Mouse (Mus musculus) MN1 (cell line): ENCODE data around the gene Nup214.

Experiments used
- DNase-seq: peaks from one replicate; pipeline ENCODE4 v3.0.0-alpha.2; 2016; ENCODE audit warnings: low spot score

The Nup214 gene

GRCm38 (mm10) chr2:32074404-32074803 lies 100.2 kb downstream of the Nup214 start:
- peak; percentile 21 for DNase-seq

DNA sequence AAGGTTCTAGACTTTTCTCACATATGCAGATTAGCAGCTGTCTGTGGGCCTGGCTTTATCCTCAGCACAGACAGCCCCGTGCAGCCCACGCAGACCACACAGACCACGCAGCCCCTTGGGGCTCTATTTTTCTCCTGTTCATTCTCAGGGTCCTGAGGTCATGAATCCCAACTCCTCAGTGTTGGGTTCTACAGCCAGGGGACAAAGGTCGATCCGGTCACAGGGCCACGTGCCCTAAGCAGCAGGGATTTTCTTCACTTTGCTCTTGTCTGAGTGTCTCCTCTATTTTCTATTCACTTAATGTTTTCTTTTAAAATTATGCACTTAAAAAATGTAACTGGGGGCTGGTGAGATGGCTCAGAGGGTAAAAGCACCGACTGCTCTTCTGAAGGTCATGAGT lies 101.1 kb downstream of the Nup214 start:
- no peak for DNase-seq

DNA sequence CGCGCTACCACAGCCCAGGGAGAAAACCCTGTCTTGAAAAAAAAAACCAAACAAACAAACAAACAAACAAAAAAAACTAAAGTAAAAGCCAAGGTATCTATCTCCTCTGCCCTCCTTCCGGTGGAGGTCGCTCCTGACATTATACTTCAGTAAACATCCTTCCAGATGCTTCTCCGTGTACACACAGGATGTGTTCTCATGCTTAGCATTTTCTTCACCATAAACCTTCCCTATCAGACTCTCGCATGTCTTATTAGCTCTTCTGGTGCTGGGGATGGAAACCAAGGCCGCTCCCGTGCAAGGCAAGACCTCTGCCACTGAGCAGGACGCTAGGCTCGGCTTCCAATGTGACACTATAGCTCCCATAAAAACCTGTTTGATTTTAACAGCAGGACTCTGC lies 103.5 kb downstream of the Nup214 start:
- no peak for DNase-seq

DNA sequence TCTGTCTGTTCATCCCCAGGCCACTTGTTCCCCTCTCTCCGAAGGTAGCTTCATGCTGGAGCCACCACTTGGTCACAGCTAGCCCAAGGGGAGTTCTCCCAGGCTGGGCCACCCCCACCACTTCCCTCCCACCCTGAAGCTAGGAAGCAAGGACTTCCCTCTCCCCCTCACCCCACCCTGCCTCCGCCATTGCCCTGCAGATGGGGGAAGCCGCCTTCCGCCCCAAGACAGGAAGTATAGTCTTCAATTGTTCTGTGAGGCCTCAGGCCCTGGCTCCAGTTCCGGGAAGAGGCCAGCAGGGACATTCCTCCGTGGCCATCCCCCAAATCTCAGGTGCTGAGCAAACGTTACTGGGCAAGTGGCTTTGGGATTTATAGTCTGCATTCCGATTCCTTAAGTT lies 104.3 kb downstream of the Nup214 start:
- DNase-seq: no peak

- DNase-seq: no peak
Measured at GRCm38 (mm10) chr2:32079191-32079725, 105.0 kb downstream of the Nup214 start.

DNA sequence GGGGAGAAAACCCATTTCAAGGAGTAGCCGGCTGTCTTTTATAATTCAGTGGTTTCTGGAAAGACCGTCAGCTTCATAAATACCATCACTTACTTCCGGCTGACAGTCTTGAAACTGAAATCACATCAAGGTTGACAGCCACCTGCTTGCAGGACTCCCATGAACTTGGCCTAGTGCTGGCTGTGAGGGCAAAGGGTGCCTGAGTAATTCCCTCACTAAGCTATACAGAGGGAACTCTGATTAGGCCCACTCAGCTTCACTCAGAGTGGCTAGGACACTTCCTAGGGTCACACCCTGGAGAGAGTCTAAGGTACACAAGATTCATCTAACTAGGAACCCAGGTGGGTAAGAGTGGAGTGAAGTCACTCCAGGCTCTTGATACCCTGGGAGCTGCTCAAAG lies 106.4 kb downstream of the Nup214 start:
- no peak for DNase-seq

DNA sequence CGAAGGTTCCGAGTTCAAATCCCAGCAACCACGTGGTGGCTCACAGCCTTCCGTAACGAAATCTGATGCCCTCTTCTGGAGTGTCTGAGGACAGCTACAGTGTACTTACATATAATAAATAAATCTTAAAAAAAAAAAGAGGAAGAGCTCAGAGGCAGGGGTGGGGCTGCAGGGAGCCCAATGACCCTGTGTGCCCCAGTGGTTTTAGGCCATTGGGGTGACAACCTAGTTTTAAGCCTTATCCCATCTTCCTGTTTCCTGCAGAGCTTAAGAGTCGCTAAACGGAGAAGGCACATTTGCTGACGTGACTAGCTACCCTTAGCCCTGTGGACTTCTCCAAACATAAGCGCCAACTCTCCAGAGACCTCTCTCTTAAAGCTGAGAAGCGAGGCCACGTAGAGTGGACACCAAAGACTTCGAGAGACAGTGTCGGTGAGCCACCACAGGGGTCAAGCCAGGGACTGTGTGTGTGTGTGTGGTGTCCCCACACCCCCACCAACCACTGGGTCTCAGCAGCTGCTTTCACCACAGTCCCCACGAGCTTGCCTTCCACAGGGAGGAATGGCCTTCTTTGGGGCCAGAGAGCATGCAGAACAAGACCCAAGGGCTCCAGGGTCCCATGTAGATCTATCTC lies 107.2 kb downstream of the Nup214 start:
- DNase-seq: no peak

DNA sequence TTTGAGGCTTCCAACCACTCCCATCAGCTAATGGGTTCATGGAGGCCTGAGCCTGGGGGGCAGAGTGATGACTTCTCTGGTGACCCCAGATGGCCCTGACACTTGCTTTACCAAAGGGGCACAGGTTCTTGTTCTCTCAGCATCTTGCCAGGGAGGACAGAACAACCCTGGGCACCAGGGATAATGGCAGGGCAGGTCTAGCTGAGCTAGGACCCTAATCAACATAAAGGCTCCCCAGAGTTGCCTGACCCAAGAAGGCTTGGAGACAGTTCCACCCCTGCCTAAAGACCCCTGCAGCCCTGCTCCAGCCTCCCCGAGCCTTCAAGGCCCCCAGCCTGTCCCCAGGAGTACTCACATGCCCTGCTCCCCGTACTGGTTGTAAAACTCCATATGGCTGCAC lies 108.0 kb downstream of the Nup214 start:
- no peak for DNase-seq

DNA sequence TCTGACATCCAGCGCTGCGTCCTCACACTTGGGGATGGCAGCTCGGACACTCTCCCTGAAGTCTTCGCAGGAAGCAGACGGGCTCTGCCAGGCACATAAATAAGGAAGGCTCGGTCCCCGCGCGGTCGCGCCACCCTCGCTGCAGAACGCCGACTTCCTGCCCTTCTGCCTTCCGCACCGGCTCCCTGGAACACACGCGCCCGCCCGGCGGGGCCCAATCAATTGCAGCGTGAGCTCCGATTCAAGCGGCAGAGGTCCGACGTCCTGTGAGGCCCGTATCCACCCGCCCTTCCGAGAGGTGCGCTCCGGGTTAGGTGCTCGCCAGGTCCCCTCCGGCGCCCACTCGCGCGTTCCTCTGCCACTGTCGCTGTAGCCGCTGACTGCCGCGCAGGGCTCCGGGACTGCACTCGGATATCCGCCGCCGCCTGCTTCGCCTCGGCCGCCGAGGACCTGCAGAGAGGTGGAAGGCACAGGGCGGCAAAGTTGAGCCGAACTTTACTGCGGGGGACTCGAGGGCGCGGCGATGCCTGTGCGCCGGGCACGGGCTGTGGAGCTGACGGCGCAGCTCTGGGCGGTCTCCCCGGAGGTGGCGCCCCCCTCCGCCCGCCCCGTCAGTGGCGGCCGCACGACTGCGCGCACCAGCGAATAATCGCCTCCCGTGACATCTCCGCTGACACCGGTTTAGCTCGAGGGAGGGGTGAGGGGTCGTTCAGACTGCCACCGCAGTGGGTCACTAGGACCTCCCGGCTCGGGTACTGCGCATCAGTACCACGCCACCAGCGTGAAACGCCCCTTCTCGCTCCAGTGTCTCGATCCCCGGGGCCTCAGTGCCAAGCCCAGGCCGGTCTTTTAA lies 109.1 kb downstream of the Nup214 start:
- no peak for DNase-seq

GRCm38 (mm10) chr2:32084111-32084871 lies 110.1 kb downstream of the Nup214 start, which contains the start of gene Fam78a:
Gene Fam78a, minus strand, starts transcription at chr2:32084857.
- peak; percentile 42 for DNase-seq

- no peak for DNase-seq
Measured at GRCm38 (mm10) chr2:32084872-32085199, 110.6 kb downstream of the Nup214 start.

DNA sequence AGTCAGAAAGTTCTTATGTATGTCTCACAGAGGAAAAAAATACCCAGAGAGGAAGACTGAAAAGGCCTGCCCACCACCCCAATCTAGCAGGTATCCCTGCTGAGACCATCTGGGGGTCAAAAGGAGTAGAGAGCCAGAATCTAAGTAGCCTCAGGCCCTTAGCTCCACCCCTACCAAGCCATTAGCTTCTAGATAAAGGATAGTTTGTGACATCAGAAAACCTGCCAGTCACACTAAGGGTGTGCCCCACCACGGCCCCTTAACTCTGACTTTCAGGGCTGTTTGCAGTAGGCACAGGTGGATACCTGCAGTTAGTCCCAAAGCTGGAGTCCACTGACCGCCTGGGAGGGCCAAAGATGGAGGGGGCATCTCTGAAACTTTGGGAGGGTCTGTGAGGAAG lies 111.0 kb downstream of the Nup214 start:
- DNase-seq: no peak

GRCm38 (mm10) chr2:32087606-32088005 lies 113.4 kb downstream of the Nup214 start:
- DNase-seq: no peak

- DNase-seq: peak; percentile 40
Measured at GRCm38 (mm10) chr2:32088372-32088981, 114.2 kb downstream of the Nup214 start.

- DNase-seq: no peak
Measured at GRCm38 (mm10) chr2:32089606-32090005, 115.4 kb downstream of the Nup214 start.

DNA sequence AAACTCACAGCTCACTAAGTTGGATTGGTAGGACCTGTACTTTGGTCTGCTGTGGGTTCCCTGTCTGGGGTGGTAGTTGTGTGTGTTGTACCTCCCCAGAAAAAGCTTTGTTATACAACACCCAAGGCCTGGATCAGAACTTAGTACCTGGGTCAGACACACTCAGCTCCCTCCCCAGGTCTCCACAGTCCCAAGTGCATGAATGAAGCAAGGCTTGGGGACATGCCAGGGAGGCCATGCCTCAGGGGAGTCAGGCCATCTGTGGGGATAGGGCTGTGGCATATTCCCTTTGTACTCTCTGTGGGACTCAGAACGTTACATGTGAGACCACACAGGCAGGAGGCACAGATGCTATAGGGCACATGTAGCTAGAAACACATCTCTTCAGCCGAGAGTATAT lies 115.9 kb downstream of the Nup214 start:
- no peak for DNase-seq

DNA sequence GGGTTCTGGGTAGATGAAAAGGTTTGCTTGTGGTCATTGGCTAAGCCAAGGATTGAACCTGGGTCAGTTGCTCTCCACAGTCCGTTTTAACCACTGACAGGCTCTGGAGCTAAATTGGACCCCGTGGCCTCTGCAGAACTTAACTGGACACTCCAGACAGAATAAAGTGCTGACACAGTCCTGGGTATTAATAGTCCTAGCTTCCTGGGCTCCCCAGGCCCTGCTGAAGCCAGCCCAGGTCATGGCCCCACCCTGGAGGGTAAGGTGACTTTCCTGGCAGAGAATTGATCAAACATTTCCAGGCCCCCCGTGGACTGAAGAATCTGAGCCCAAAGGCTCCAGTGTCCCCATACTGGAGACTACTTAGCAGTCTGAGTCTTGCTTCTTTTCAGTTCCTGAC lies 117.7 kb downstream of the Nup214 start:
- no peak for DNase-seq

GRCm38 (mm10) chr2:32094001-32094707 lies 119.9 kb downstream of the Nup214 start:
- no peak for DNase-seq

- peak; percentile 83 for DNase-seq
Measured at GRCm38 (mm10) chr2:32095351-32096121, 121.3 kb downstream of the Nup214 start, which contains the start of gene Plpp7. Gene Plpp7, plus strand, starts transcription at chr2:32095528.

GRCm38 (mm10) chr2:32096122-32096420 lies 121.8 kb downstream of the Nup214 start:
- peak; percentile 20 for DNase-seq

DNA sequence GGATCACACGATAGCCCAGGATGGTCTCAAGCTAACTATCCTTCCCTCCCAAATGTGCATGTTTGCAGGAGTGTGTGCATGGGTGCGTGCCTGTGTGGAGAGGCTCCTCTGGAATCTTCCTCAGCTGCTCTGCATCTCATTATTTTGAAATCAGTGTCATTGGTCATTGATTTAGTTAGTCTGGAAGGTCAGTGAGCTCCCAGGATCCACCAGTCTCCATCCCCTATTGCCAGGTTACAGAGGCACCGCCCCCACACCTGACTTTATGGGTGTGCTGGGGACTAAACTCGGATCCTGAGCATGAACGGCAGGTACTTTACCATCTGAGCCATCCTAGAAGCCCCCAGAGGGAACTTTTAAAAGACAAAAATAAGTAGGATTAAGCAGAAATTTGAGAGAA lies 128.7 kb downstream of the Nup214 start:
- no peak for DNase-seq
